Mouse (Mus musculus) urinary bladder, postnatal 36 days (tissue): ENCODE results near the gene Plpp1.

Experiments
- DNase-seq, 2 experiments: peaks; one replicate each; pipeline ENCODE4 v3.0.0; 2022; ENCODE audit warnings: low spot score in 2 of 2, mixed read lengths in 1 of 2

The Plpp1 gene

GRCm38 (mm10) chr13:112860911-112861310, 60.3 kb downstream of the Plpp1 start:
- DNase-seq = no peak

- peak in 1 of 2 experiments; percentile 36 for DNase-seq
Observed at GRCm38 (mm10) chr13:112861825-112862306, 61.3 kb downstream of the Plpp1 start.

- no peak for DNase-seq
Observed at GRCm38 (mm10) chr13:112862342-112862741, 61.8 kb downstream of the Plpp1 start.

GRCm38 (mm10) chr13:112862978-112863677, 62.5 kb downstream of the Plpp1 start:
- no peak for DNase-seq

GRCm38 (mm10) chr13:112866782-112867181, 66.2 kb downstream of the Plpp1 start:
- DNase-seq = no peak

- no peak for DNase-seq
Observed at GRCm38 (mm10) chr13:112867381-112867780, 66.8 kb downstream of the Plpp1 start.

GRCm38 (mm10) chr13:112870039-112870690, 69.6 kb downstream of the Plpp1 start:
- DNase-seq = no peak

GRCm38 (mm10) chr13:112871500-112872266, 71.1 kb downstream of the Plpp1 start:
- no peak for DNase-seq

- no peak for DNase-seq
Observed at GRCm38 (mm10) chr13:112887234-112887633, 86.6 kb downstream of the Plpp1 start.

- no peak for DNase-seq
Observed at GRCm38 (mm10) chr13:112902176-112902575, 101.6 kb downstream of the Plpp1 start.

- peak; percentile 3 to 20 for DNase-seq
Observed at GRCm38 (mm10) chr13:112909663-112910062, 109.1 kb downstream of the Plpp1 start.

GRCm38 (mm10) chr13:112910434-112910833, 109.8 kb downstream of the Plpp1 start:
- no peak for DNase-seq
